Mouse (Mus musculus): Measurements from ENCODE around the gene Prrg2. TPM values are rescaled to one million over a fixed set of nuclear protein-coding genes. Genes with fewer than 3 reads are reported as not detected.
"Not testable (repeated sequence)": the region's sequence is repeated elsewhere in the genome, so short reads cannot be mapped to it uniquely, and the experiment has no call there.

The Prrg2 gene
- total RNA-seq, 2 experiments from 2014 or later = 3.5 to 4.7 TPM

GRCm38 (mm10) chr7:45045741-45046140 is 16.7 kb downstream of the Prrg2 start:
- ATAC-seq (replicated peaks; ENCODE audit: low FRiP score, low TSS enrichment, poor library complexity, severe bottlenecking) = no peak

- no peak for ATAC-seq (replicated peaks; ENCODE audit: low FRiP score, low TSS enrichment, poor library complexity, severe bottlenecking)
Observed at GRCm38 (mm10) chr7:45043307-45043706, 19.2 kb downstream of the Prrg2 start.

- ATAC-seq (replicated peaks; ENCODE audit: low FRiP score, low TSS enrichment, poor library complexity, severe bottlenecking) = no peak
Observed at GRCm38 (mm10) chr7:45040851-45041250, 21.6 kb downstream of the Prrg2 start.

- ATAC-seq (replicated peaks; ENCODE audit: low FRiP score, low TSS enrichment, poor library complexity, severe bottlenecking) = no peak
Observed at GRCm38 (mm10) chr7:45038411-45038810, 24.1 kb downstream of the Prrg2 start.

GRCm38 (mm10) chr7:45037720-45038361 is 24.6 kb downstream of the Prrg2 start:
- ATAC-seq (replicated peaks; ENCODE audit: low FRiP score, low TSS enrichment, poor library complexity, severe bottlenecking) = peak; percentile 86

- no peak for ATAC-seq (replicated peaks; ENCODE audit: low FRiP score, low TSS enrichment, poor library complexity, severe bottlenecking)
Observed at GRCm38 (mm10) chr7:45036702-45037101, 25.8 kb downstream of the Prrg2 start.

- no peak for ATAC-seq (replicated peaks; ENCODE audit: low FRiP score, low TSS enrichment, poor library complexity, severe bottlenecking)
Observed at GRCm38 (mm10) chr7:45035631-45036030, 26.8 kb downstream of the Prrg2 start.

- no peak for ATAC-seq (replicated peaks; ENCODE audit: low FRiP score, low TSS enrichment, poor library complexity, severe bottlenecking)
Observed at GRCm38 (mm10) chr7:45033722-45034359, 28.6 kb downstream of the Prrg2 start.

GRCm38 (mm10) chr7:45030857-45031256 is 31.6 kb downstream of the Prrg2 start:
- no peak for ATAC-seq (replicated peaks; ENCODE audit: low FRiP score, low TSS enrichment, poor library complexity, severe bottlenecking)

GRCm38 (mm10) chr7:45029995-45030394 is 32.5 kb downstream of the Prrg2 start:
- ATAC-seq (replicated peaks; ENCODE audit: low FRiP score, low TSS enrichment, poor library complexity, severe bottlenecking) = no peak

- ATAC-seq (replicated peaks; ENCODE audit: low FRiP score, low TSS enrichment, poor library complexity, severe bottlenecking) = no peak
Observed at GRCm38 (mm10) chr7:45028351-45028750, 34.1 kb downstream of the Prrg2 start.

GRCm38 (mm10) chr7:45027761-45028160 is 34.7 kb downstream of the Prrg2 start:
- ATAC-seq (replicated peaks; ENCODE audit: low FRiP score, low TSS enrichment, poor library complexity, severe bottlenecking) = no peak

GRCm38 (mm10) chr7:45026256-45026655 is 36.2 kb downstream of the Prrg2 start:
- no peak for ATAC-seq (replicated peaks; ENCODE audit: low FRiP score, low TSS enrichment, poor library complexity, severe bottlenecking)

- ATAC-seq (replicated peaks; ENCODE audit: low FRiP score, low TSS enrichment, poor library complexity, severe bottlenecking) = no peak
Observed at GRCm38 (mm10) chr7:45025601-45026220, 36.8 kb downstream of the Prrg2 start.

GRCm38 (mm10) chr7:45024281-45025248 is 37.9 kb downstream of the Prrg2 start:
- no peak for ATAC-seq (replicated peaks; ENCODE audit: low FRiP score, low TSS enrichment, poor library complexity, severe bottlenecking)

GRCm38 (mm10) chr7:45023711-45024110 is 38.8 kb downstream of the Prrg2 start:
- ATAC-seq (replicated peaks; ENCODE audit: low FRiP score, low TSS enrichment, poor library complexity, severe bottlenecking) = not testable (repeated sequence)

GRCm38 (mm10) chr7:45020225-45020624 is 42.3 kb downstream of the Prrg2 start:
- ATAC-seq (replicated peaks; ENCODE audit: low FRiP score, low TSS enrichment, poor library complexity, severe bottlenecking) = no peak

- ATAC-seq (replicated peaks; ENCODE audit: low FRiP score, low TSS enrichment, poor library complexity, severe bottlenecking) = no peak
Observed at GRCm38 (mm10) chr7:45019031-45019571, 43.4 kb downstream of the Prrg2 start.

GRCm38 (mm10) chr7:45017242-45018061 is 45.0 kb downstream of the Prrg2 start, which contains the start of gene Rras:
TSS of gene Rras (plus strand) at chr7:45017961.
- peak; percentile 87 for ATAC-seq (replicated peaks; ENCODE audit: low FRiP score, low TSS enrichment, poor library complexity, severe bottlenecking)
